Mouse (Mus musculus) midbrain, embryonic 10.5 days (tissue): ENCODE results near the gene Tap2. TPM values are rescaled to one million over a fixed set of nuclear protein-coding genes. Genes with fewer than 3 reads are reported as not detected.

Experiments used
- DNase-seq: peaks from one replicate; pipeline ENCODE4 v3.0.0-alpha.2; 2017; ENCODE audit warnings: low spot score
- H3K27ac ChIP-seq: fragments of 300-500 bp; sonication (generic); replicated peaks from 2 replicates; pipeline ENCODE4 v1.5.1; 2016; ENCODE audit warnings: mild to moderate bottlenecking
- H3K27me3 ChIP-seq: fragments of 300-500 bp; sonication (generic); 2 replicates; pipeline ENCODE4 v1.6.1; 2016; ENCODE audit warnings: low read depth, mild to moderate bottlenecking; ENCODE audit not compliant: poor library complexity, severe bottlenecking
- H3K36me3 ChIP-seq: fragments of 300-500 bp; sonication (generic); 2 replicates; pipeline ENCODE4 v1.6.1; 2016; ENCODE audit warnings: mild to moderate bottlenecking, moderate library complexity
- H3K4me1 ChIP-seq: fragments of 300-500 bp; sonication (generic); 2 replicates; pipeline ENCODE4 v1.6.1; 2016
- H3K4me3 ChIP-seq: fragments of 300-500 bp; sonication (generic); 2 replicates; pipeline ENCODE4 v1.5.1; 2016; ENCODE audit warnings: mild to moderate bottlenecking, moderate library complexity
- H3K9me3 ChIP-seq: fragments of 300-500 bp; sonication (generic); replicated peaks from 2 replicates; pipeline ENCODE4 v1.6.1; 2016; ENCODE audit warnings: mild to moderate bottlenecking
- WGBS: fragments of 180-500 bp; shearing (Covaris S2); methylation state at CpG from one replicate; pipeline ENCODE4 v1.1.7; 2016; 5-methylcytosine and 5-hydroxymethylcytosine counted together
- polyA plus RNA-seq: library from polyadenylated mRNA; unstranded; fragments of >200 nt; fragmentation: Nextera tagmentation; extraction: Ambion mirVana; gene quantifications from 2 replicates; pipeline ENCODE4 v1.2.1, GENCODE M21; 2016

The Tap2 gene
- 0.53 and 0.63 TPM in 2 replicates for polyA plus RNA-seq

- peak within 1 kb of the TSS; percentile 75 for H3K4me3 ChIP-seq
- peak within 1 kb of the TSS; percentile 70 for H3K27ac ChIP-seq
- H3K36me3 ChIP-seq, result no peaks in the 10 kb centered on the region
- H3K4me1 ChIP-seq, result peaks cover 16% of the 10 kb centered on the region
- no peak for DNase-seq
- WGBS, result 65% methylated on average over 5 of the region's 5 CpGs
- H3K27me3 ChIP-seq, result peaks cover 86% of the 10 kb centered on the region
- no peaks in the 10 kb centered on the region for H3K9me3 ChIP-seq
Measured at GRCm38 (mm10) chr17:34203444-34203843, at the start of gene Tap2. Tap2 (plus strand) TSS chr17:34203527.

GRCm38 (mm10) chr17:34155534-34155933 is 47.8 kb upstream of the Tap2 start:
- Histone ChIP-seq H3K4me3 (no peak overlapping the region), H3K36me3 (no peaks in the 10 kb centered on the region), H3K9me3 (no peaks in the 10 kb centered on the region), H3K27ac (no peak overlapping the region), H3K27me3 (no peaks in the 10 kb centered on the region), H3K4me1 (no peaks in the 10 kb centered on the region)
- no peak for DNase-seq
- WGBS, result 65% methylated on average over 5 of the region's 5 CpGs

GRCm38 (mm10) chr17:34164202-34164895 is 39.0 kb upstream of the Tap2 start:
- WGBS, result 47% methylated on average over 9 of the region's 9 CpGs
- DNase-seq, result no peak

GRCm38 (mm10) chr17:34165033-34165730 is 38.1 kb upstream of the Tap2 start:
- WGBS, result 84% methylated on average over 6 of the region's 6 CpGs
- Histone ChIP-seq H3K4me1 (no peaks in the 10 kb centered on the region), H3K9me3 (no peaks in the 10 kb centered on the region; the same call in 1 of the 2 replicates)

More at GRCm38 (mm10) chr17:34164202-34164895, 39.0 kb upstream of the Tap2 start:
- Histone ChIP-seq H3K36me3 (no peaks in the 10 kb centered on the region), H3K4me1 (no peaks in the 10 kb centered on the region), H3K27me3 (no peaks in the 10 kb centered on the region), H3K27ac (no peak overlapping the region), H3K9me3 (no peaks in the 10 kb centered on the region; the same call in 1 of the 2 replicates), H3K4me3 (no peak overlapping the region)

GRCm38 (mm10) chr17:34169279-34169678 is 34.0 kb upstream of the Tap2 start:
- no peaks in the 10 kb centered on the region for H3K36me3 ChIP-seq
- no peak overlapping the region for H3K4me3 ChIP-seq
- no peak overlapping the region for H3K27ac ChIP-seq
- no peaks in the 10 kb centered on the region for H3K27me3 ChIP-seq
- DNase-seq, result peak; percentile 37
- no peaks in the 10 kb centered on the region for H3K4me1 ChIP-seq
- WGBS, result 6% methylated on average over 2 of the region's 2 CpGs
- peaks cover 8% of the 10 kb centered on the region; the same call in 1 of the 2 replicates for H3K9me3 ChIP-seq

More at GRCm38 (mm10) chr17:34165033-34165730, 38.1 kb upstream of the Tap2 start:
- no peak for DNase-seq
- Histone ChIP-seq H3K4me3 (no peak overlapping the region), H3K27ac (no peak overlapping the region), H3K36me3 (no peaks in the 10 kb centered on the region), H3K27me3 (no peaks in the 10 kb centered on the region)

GRCm38 (mm10) chr17:34170487-34170876 is 32.8 kb upstream of the Tap2 start:
- Histone ChIP-seq H3K36me3 (no peaks in the 10 kb centered on the region), H3K27ac (no peak overlapping the region), H3K4me3 (no peak overlapping the region), H3K9me3 (peaks cover 8% of the 10 kb centered on the region; the same call in 1 of the 2 replicates), H3K27me3 (no peaks in the 10 kb centered on the region), H3K4me1 (no peaks in the 10 kb centered on the region)
- WGBS, result 35% methylated on average over 4 of the region's 4 CpGs
- no peak for DNase-seq

- 45% methylated on average over 13 of the region's 13 CpGs for WGBS
- no peak overlapping the region for H3K27ac ChIP-seq
- H3K36me3 ChIP-seq, result no peaks in the 10 kb centered on the region
- no peaks in the 10 kb centered on the region for H3K4me1 ChIP-seq
- no peaks in the 10 kb centered on the region for H3K27me3 ChIP-seq
- peaks cover 8% of the 10 kb centered on the region; the same call in 1 of the 2 replicates for H3K9me3 ChIP-seq
- DNase-seq, result peak; percentile 66
- no peak overlapping the region for H3K4me3 ChIP-seq
Measured at GRCm38 (mm10) chr17:34170877-34171498, 32.3 kb upstream of the Tap2 start.

GRCm38 (mm10) chr17:34172528-34172927 is 30.8 kb upstream of the Tap2 start:
- Histone ChIP-seq H3K36me3 (no peaks in the 10 kb centered on the region), H3K27me3 (no peaks in the 10 kb centered on the region), H3K4me1 (no peaks in the 10 kb centered on the region), H3K27ac (no peak overlapping the region), H3K4me3 (no peak overlapping the region), H3K9me3 (peaks cover 8% of the 10 kb centered on the region; the same call in 1 of the 2 replicates)
- no peak for DNase-seq
- whole genome bisulfite sequencing, result 91% methylated on average over 5 of the region's 5 CpGs

- Histone ChIP-seq H3K4me1 (no peaks in the 10 kb centered on the region), H3K27ac (no peak overlapping the region), H3K4me3 (no peak overlapping the region), H3K36me3 (no peaks in the 10 kb centered on the region), H3K9me3 (peaks cover 8% of the 10 kb centered on the region; the same call in 1 of the 2 replicates), H3K27me3 (no peaks in the 10 kb centered on the region)
- 59% methylated on average over 1 of the region's 1 CpGs for WGBS
- DNase-seq, result no peak
Measured at GRCm38 (mm10) chr17:34174075-34174474, 29.3 kb upstream of the Tap2 start.

GRCm38 (mm10) chr17:34177179-34177578 is 26.1 kb upstream of the Tap2 start:
- Histone ChIP-seq H3K9me3 (peaks cover 6% of the 10 kb centered on the region; the same call in 1 of the 2 replicates), H3K4me3 (no peak overlapping the region), H3K27ac (no peak overlapping the region), H3K4me1 (no peaks in the 10 kb centered on the region), H3K27me3 (no peaks in the 10 kb centered on the region), H3K36me3 (no peaks in the 10 kb centered on the region)
- WGBS, result 67% methylated on average over 4 of the region's 4 CpGs
- no peak for DNase-seq

- no peaks in the 10 kb centered on the region for H3K4me1 ChIP-seq
- no peaks in the 10 kb centered on the region; the same call in 1 of the 2 replicates for H3K9me3 ChIP-seq
- H3K4me3 ChIP-seq, result no peak overlapping the region
- H3K36me3 ChIP-seq, result no peaks in the 10 kb centered on the region
- peaks cover 11% of the 10 kb centered on the region for H3K27me3 ChIP-seq
- 70% methylated on average over 6 of the region's 6 CpGs for WGBS
- no peak overlapping the region for H3K27ac ChIP-seq
- DNase-seq, result no peak
Measured at GRCm38 (mm10) chr17:34179019-34179418, 24.3 kb upstream of the Tap2 start.

GRCm38 (mm10) chr17:34179913-34180859 is 23.1 kb upstream of the Tap2 start:
- no peak overlapping the region for H3K27ac ChIP-seq
- WGBS, result 78% methylated on average over 13 of the region's 13 CpGs
- peaks cover 23% of the 10 kb centered on the region for H3K27me3 ChIP-seq
- H3K9me3 ChIP-seq, result no peaks in the 10 kb centered on the region; the same call in 1 of the 2 replicates
- no peak overlapping the region for H3K4me3 ChIP-seq
- no peaks in the 10 kb centered on the region for H3K36me3 ChIP-seq
- DNase-seq, result no peak
- H3K4me1 ChIP-seq, result no peaks in the 10 kb centered on the region
